Mouse (Mus musculus) adrenal gland, postnatal 25 days (tissue): ENCODE measurements around the gene Cacnb1. TPM values are rescaled to one million over a fixed set of nuclear protein-coding genes. Genes with fewer than 3 reads are reported as not detected.

Source experiments
- DNase-seq: peaks from one replicate; pipeline ENCODE4 v3.0.0; 2021; ENCODE audit warnings: mixed read lengths
- long read RNA-seq: library from polyadenylated mRNA; stranded (forward); transcript quantifications from one replicate; pipeline ENCODE4 v2.0.0, GENCODE M21; 2021
- total RNA-seq: library from RNA; stranded (reverse); gene quantifications from 2 replicates; pipeline ENCODE4 v1.2.3, GENCODE M21; 2021

Cacnb1 gene
- 7.4 and 10.4 TPM in 2 replicates for total RNA-seq
- long read RNA-seq, partial matches to known transcripts, result 0 of 7 reads
- long read RNA-seq, other reads (novel, unspliced or antisense), result 3 of 7 reads

- DNase-seq, result peak; percentile 83
These were observed at the start of gene Cacnb1 for GRCm38 (mm10) chr11:98022555-98023371. Cacnb1 (minus strand) TSS chr11:98023034.

GRCm38 (mm10) chr11:98067255-98067654 lies 44.4 kb upstream of the Cacnb1 start:
- no peak for DNase-seq

GRCm38 (mm10) chr11:98066201-98066600 lies 43.4 kb upstream of the Cacnb1 start:
- no peak for DNase-seq

GRCm38 (mm10) chr11:98061904-98062562 lies 39.2 kb upstream of the Cacnb1 start:
- peak; percentile 76 for DNase-seq

- no peak for DNase-seq
These were observed 38.6 kb upstream of the Cacnb1 start for GRCm38 (mm10) chr11:98061441-98061840.

- DNase-seq, result no peak
These were observed 37.4 kb upstream of the Cacnb1 start for GRCm38 (mm10) chr11:98060104-98060692.

- peak; percentile 34 for DNase-seq
These were observed 36.8 kb upstream of the Cacnb1 start for GRCm38 (mm10) chr11:98059662-98060061.

GRCm38 (mm10) chr11:98057998-98058397 lies 35.2 kb upstream of the Cacnb1 start:
- DNase-seq, result no peak

- DNase-seq, result peak; percentile 32
These were observed 34.6 kb upstream of the Cacnb1 start for GRCm38 (mm10) chr11:98057466-98057865.

GRCm38 (mm10) chr11:98052989-98053834 lies 30.4 kb upstream of the Cacnb1 start, which contains the start of gene Stac2:
Stac2 (minus strand) TSS chr11:98053462.
- peak; percentile 76 for DNase-seq

GRCm38 (mm10) chr11:98052129-98052988 lies 29.5 kb upstream of the Cacnb1 start:
- peak; percentile 23 for DNase-seq

GRCm38 (mm10) chr11:98051611-98052128 lies 28.8 kb upstream of the Cacnb1 start:
- DNase-seq, result no peak

- DNase-seq, result no peak
These were observed 28.1 kb upstream of the Cacnb1 start for GRCm38 (mm10) chr11:98050940-98051339.

- DNase-seq, result no peak
These were observed 27.6 kb upstream of the Cacnb1 start for GRCm38 (mm10) chr11:98050520-98050815.

GRCm38 (mm10) chr11:98049672-98050519 lies 27.1 kb upstream of the Cacnb1 start:
- DNase-seq, result no peak

- DNase-seq, result peak; percentile 41
These were observed 24.9 kb upstream of the Cacnb1 start for GRCm38 (mm10) chr11:98047745-98048144.

- peak; percentile 78 for DNase-seq
These were observed 23.6 kb upstream of the Cacnb1 start for GRCm38 (mm10) chr11:98046466-98046865.

GRCm38 (mm10) chr11:98045596-98045995 lies 22.8 kb upstream of the Cacnb1 start:
- no peak for DNase-seq

- DNase-seq, result no peak
These were observed 21.2 kb upstream of the Cacnb1 start for GRCm38 (mm10) chr11:98044074-98044473.

- DNase-seq, result no peak
These were observed 19.9 kb upstream of the Cacnb1 start for GRCm38 (mm10) chr11:98042741-98043140.
